Comparison of ENCODE assay signal across 9 mouse cellular contexts in genomic region chr11:117782705-117783034, GRCm38 (mm10). TPM values are rescaled to one million over a fixed set of nuclear protein-coding genes. Genes with fewer than 3 reads are reported as not detected.
A peak's percentile ranks its signal among the peaks of the same experiment; 100 is the strongest.
DNase-seq lines count a peak whose midpoint lies in the region; ATAC-seq and TF ChIP-seq lines count a peak whose summit lies in the region.
"Had no signal": no experiment of that assay in that cellular context is flagged by ENCODE, and none has a peak within 500 bp of the region (broad histone marks: within the 10 kb centered on the region; RNA-seq: fewer than 3 reads in every experiment).

No protein-coding gene starts in this region.

- no peaks in the 10 kb centered on the region for H3K9me3 ChIP-seq in heart, embryonic 14.5 days (ENCODE audit: control insufficient read depth, low read length)
- H3K9me3 ChIP-seq in ES-E14 (ENCODE audit: control insufficient read depth, insufficient read depth, low read depth, low read length): no peaks in the 10 kb centered on the region
- H3K9me3 ChIP-seq in hindbrain, embryonic 10.5 days: no peaks in the 10 kb centered on the region

- H3K79me2 ChIP-seq in macrophage (ENCODE audit: inconsistent target): no peaks in the 10 kb centered on the region

- in situ Hi-C loops in ES-E14 (cut with MboI; ENCODE audit: low sequenced_read_pairs in 2 of 2, unreplicated experiment in 2 of 2): no loop called here

- no peaks in the 10 kb centered on the region for H3K27me3 ChIP-seq in heart, embryonic 14.5 days (ENCODE audit: control insufficient read depth, insufficient read depth, low read length)
- H3K27me3 ChIP-seq in hindbrain, embryonic 10.5 days (ENCODE audit: insufficient read depth, poor library complexity, severe bottlenecking): peaks cover 73% of the 10 kb centered on the region

- H3K36me3 ChIP-seq in heart, embryonic 14.5 days (ENCODE audit: control insufficient read depth, insufficient read depth, low read length): peaks cover 9% of the 10 kb centered on the region
- H3K36me3 ChIP-seq in ES-E14 (ENCODE audit: control insufficient read depth, insufficient read depth, low read length, poor library complexity, severe bottlenecking): peaks cover 5% of the 10 kb centered on the region; the same call in 1 of the 2 replicates
- H3K36me3 ChIP-seq in hindbrain, embryonic 10.5 days: no peaks in the 10 kb centered on the region
- no peaks in the 10 kb centered on the region for H3K36me3 ChIP-seq in macrophage (ENCODE audit: inconsistent target)

- peak overlapping the region; percentile 100 for H3K4me2 ChIP-seq in heart, embryonic 14.5 days (ENCODE audit: low read length)

- H3K4me1 ChIP-seq in heart, embryonic 14.5 days (ENCODE audit: control insufficient read depth in 2 of 2, insufficient read depth in 2 of 2, low read length in 2 of 2): peaks cover 29 to 37% of the 10 kb centered on the region in 2 experiments
- H3K4me1 ChIP-seq in ES-E14 (ENCODE audit: control insufficient read depth in 2 of 2, insufficient read depth in 2 of 2, low read length in 2 of 2, poor library complexity in 1 of 2): peaks cover 8 to 33% of the 10 kb centered on the region in 2 experiments; a peak in 3 of 4 replicates
- peaks cover 62% of the 10 kb centered on the region for H3K4me1 ChIP-seq in hindbrain, embryonic 10.5 days (replicated peaks)

- 54% methylated on average over 9 of the region's 9 CpGs for WGBS in heart, embryonic 14.5 days
- 40% methylated on average over 9 of the region's 9 CpGs for WGBS in hindbrain, embryonic 10.5 days
- WGBS in macrophage (ENCODE audit: missing documents): 51% methylated on average over 9 of the region's 9 CpGs

- peak overlapping the region; percentile 44 to 60 for H3K4me3 ChIP-seq in heart, embryonic 14.5 days (ENCODE audit: control insufficient read depth in 1 of 2, insufficient read depth in 1 of 2, low read depth in 1 of 2, low read length in 2 of 2)
- H3K4me3 ChIP-seq in ES-E14 (ENCODE audit: insufficient read depth in 1 of 2, low read depth in 1 of 2, low read length in 2 of 2, poor library complexity in 1 of 2, severe bottlenecking in 1 of 2): peak overlapping the region; percentile 41 to 78
- H3K4me3 ChIP-seq in hindbrain, embryonic 10.5 days: peak overlapping the region; percentile 49
- peak overlapping the region; percentile 44 for H3K4me3 ChIP-seq in macrophage (ENCODE audit: inconsistent target)

- peak overlapping the region; percentile 68 for H3K9ac ChIP-seq in heart, embryonic 14.5 days (ENCODE audit: low read length)
- H3K9ac ChIP-seq in ES-E14 (ENCODE audit: insufficient read depth, low read depth, low read length, poor library complexity, severe bottlenecking): peak overlapping the region; percentile 64

- peak overlapping the region; percentile 65 to 94 for H3K27ac ChIP-seq in heart, embryonic 14.5 days (replicated peaks in 1 of 2; ENCODE audit: control insufficient read depth in 1 of 2, insufficient read depth in 1 of 2, low read depth in 2 of 2, low read length in 2 of 2)
- H3K27ac ChIP-seq in ES-E14 (ENCODE audit: insufficient read depth, low read depth, low read length, poor library complexity, severe bottlenecking): no peak overlapping the region
- peak overlapping the region; percentile 81 for H3K27ac ChIP-seq in hindbrain, embryonic 10.5 days
- H3K27ac ChIP-seq in macrophage: peak overlapping the region; percentile 98

- no peak for ATAC-seq in heart, embryonic 14.5 days (ENCODE audit: insufficient number of reproducible peaks, insufficient read depth, low FRiP score, low read depth)

- no peak for DNase-seq in heart, postnatal 4 days
- DNase-seq in ES-E14 (ENCODE audit: low read depth, low spot score): no peak
- DNase-seq in hindbrain, embryonic 10.5 days (ENCODE audit: low spot score): no peak
- no peak for DNase-seq in right cerebral cortex, adult 2 months (ENCODE audit: low spot score in 2 of 2)
- no peak for DNase-seq in layer of hippocampus, adult 8-10 months (ENCODE audit: low spot score in 2 of 2)
- DNase-seq in thymus, postnatal 25 days: no peak
- DNase-seq: cerebellum, adult 2 months had no signal

TF ChIP-seq in ES-E14, 5 proteins besides CTCF, POLR2A, EP300 and RAD21:
- TF ChIP-seq MAFK (IDR thresholded peaks at IDR 0.05; ENCODE audit: insufficient read depth, low read depth, low read length): no peak
- no peak for TF ChIP-seq ZC3H11A (IDR thresholded peaks at IDR 0.05; ENCODE audit: borderline replicate concordance, low read depth, low read length)
- no peak for TF ChIP-seq HCFC1 (IDR thresholded peaks at IDR 0.05; ENCODE audit: borderline replicate concordance, insufficient read depth, low read length)
- TF ChIP-seq CHD2 (IDR thresholded peaks at IDR 0.05; ENCODE audit: low read depth, low read length): no peak
- no peak for TF ChIP-seq ZNF384 (IDR thresholded peaks at IDR 0.05; ENCODE audit: low read depth, low read length)

RNA-seq across cellular contexts. Expression of gene Tmc6, which starts 0.7 kb away (rescaled TPM):
- polyA plus RNA-seq in heart, embryonic 14.5 days (2014; fragmentation: Nextera tagmentation; extraction: Ambion mirVana): 18.2 and 22.5 TPM in 2 replicates
- 10 to 100 TPM; 26.4 to 28.6 TPM for total RNA-seq in heart, postnatal 4 days (2021)
- 36.0 and 79.1 TPM in 2 replicates for total RNA-seq in ES-E14 (2012; rRNA removed)
- polyA plus RNA-seq in hindbrain, embryonic 10.5 days (2016; fragmentation: Nextera tagmentation; extraction: Ambion mirVana): 13.3 and 17.9 TPM in 2 replicates
- total RNA-seq in macrophage (2018; cell fraction: chromatin; rRNA removed): 10 to 100 TPM in 24 of 26 experiments, 1 to 10 TPM in 2; 8.5 to 80.6 (median 27.5) TPM
- 10 to 100 TPM in 14 of 26 experiments, 1 to 10 TPM in 12; 4.6 to 23.6 (median 10.7) TPM for total RNA-seq in macrophage (2018; cell fraction: cytosol; rRNA removed)
- 10 to 100 TPM in 20 of 26 experiments, 1 to 10 TPM in 6; 8.2 to 54.5 (median 17.3) TPM for total RNA-seq in macrophage (2018; cell fraction: nucleus; rRNA removed)
- 11.1 to 22.1 TPM (median 17.9 TPM) in 3 replicates for polyA plus RNA-seq in macrophage (2018)
- 10 to 100 TPM; 11.6 to 27.6 (median 16.2) TPM for total RNA-seq in layer of hippocampus, adult 8-10 months (2022)

RNA-seq across cellular contexts. Expression of gene Tmc8, which starts 0.8 kb away (rescaled TPM):
- 1.6 and 2.1 TPM in 2 replicates for polyA plus RNA-seq in heart, embryonic 14.5 days (2014; fragmentation: Nextera tagmentation; extraction: Ambion mirVana)
- total RNA-seq in heart, postnatal 4 days (2021): 1 to 10 TPM; 3.1 to 3.3 TPM
- 3.9 and 7.6 TPM in 2 replicates for total RNA-seq in ES-E14 (2012; rRNA removed)
- polyA plus RNA-seq in hindbrain, embryonic 10.5 days (2016; fragmentation: Nextera tagmentation; extraction: Ambion mirVana): 1.5 TPM in 2 replicates
- total RNA-seq in macrophage (2018; cell fraction: chromatin; rRNA removed): 10 to 100 TPM in 3 of 26 experiments, 1 to 10 TPM in 21, under 1 TPM in 2; 0.33 to 13.2 (median 2.9) TPM
- total RNA-seq in macrophage (2018; cell fraction: cytosol; rRNA removed): 1 to 10 TPM in 21 of 26 experiments, under 1 TPM in 5; 0.47 to 7.0 (median 2.4) TPM
- total RNA-seq in macrophage (2018; cell fraction: nucleus; rRNA removed): 10 to 100 TPM in 3 of 26 experiments, 1 to 10 TPM in 20, under 1 TPM in 3; 0.82 to 13.0 (median 3.1) TPM
- 3.2 to 4.9 TPM (median 4.8 TPM) in 3 replicates for polyA plus RNA-seq in macrophage (2018)
- 1 to 10 TPM in 2 of 4 experiments, under 1 TPM in 2; 0.52 to 1.5 (median 0.85) TPM for total RNA-seq in layer of hippocampus, adult 8-10 months (2022)

RNA-seq across cellular contexts. Expression of gene 6030468B19Rik, which starts 14.8 kb away (rescaled TPM):
- 0.19 and 0.44 TPM in 2 replicates for polyA plus RNA-seq in heart, embryonic 14.5 days (2014; fragmentation: Nextera tagmentation; extraction: Ambion mirVana)
- not detected for total RNA-seq in heart, postnatal 4 days (2021)
- not detected in 2 replicates for total RNA-seq in ES-E14 (2012; rRNA removed)
- 1.2 and 2.2 TPM in 2 replicates for polyA plus RNA-seq in hindbrain, embryonic 10.5 days (2016; fragmentation: Nextera tagmentation; extraction: Ambion mirVana)
- total RNA-seq in macrophage (2018; cell fraction: chromatin; rRNA removed): not detected
- total RNA-seq in macrophage (2018; cell fraction: cytosol; rRNA removed): not detected
- total RNA-seq in macrophage (2018; cell fraction: nucleus; rRNA removed): not detected
- polyA plus RNA-seq in macrophage (2018): not detected in 3 replicates
- total RNA-seq in layer of hippocampus, adult 8-10 months (2022): 1 to 10 TPM in 1 of 4 experiments, under 1 TPM in 2, not detected in 1; 0.61 to 1.2 (median 0.75) TPM
- polyA plus RNA-seq: cerebellum, adult 2 months had no signal

RNA-seq across cellular contexts. Expression of gene Gm20708, which starts 26.8 kb away (rescaled TPM):
- 0.71 and 1.0 TPM in 2 replicates for polyA plus RNA-seq in heart, embryonic 14.5 days (2014; fragmentation: Nextera tagmentation; extraction: Ambion mirVana)
- total RNA-seq in heart, postnatal 4 days (2021): 1 to 10 TPM; 2.7 to 3.5 TPM
- total RNA-seq in ES-E14 (2012; rRNA removed): 0.40 and 0.42 TPM in 2 replicates
- polyA plus RNA-seq in hindbrain, embryonic 10.5 days (2016; fragmentation: Nextera tagmentation; extraction: Ambion mirVana): 0.30 and 0.31 TPM in 2 replicates
- 10 to 100 TPM in 20 of 26 experiments, 1 to 10 TPM in 6; 2.7 to 18.9 (median 12.5) TPM for total RNA-seq in macrophage (2018; cell fraction: chromatin; rRNA removed)
- total RNA-seq in macrophage (2018; cell fraction: cytosol; rRNA removed): 1 to 10 TPM in 15 of 26 experiments, under 1 TPM in 11; 0.44 to 2.5 (median 1.1) TPM
- 10 to 100 TPM in 5 of 26 experiments, 1 to 10 TPM in 21; 1.1 to 15.8 (median 6.8) TPM for total RNA-seq in macrophage (2018; cell fraction: nucleus; rRNA removed)
- 0.79 to 1.5 TPM (median 1.5 TPM) in 3 replicates for polyA plus RNA-seq in macrophage (2018)
- total RNA-seq in layer of hippocampus, adult 8-10 months (2022): 1 to 10 TPM in 3 of 4 experiments, not detected in 1; 1.7 to 2.2 (median 1.9) TPM

RNA-seq across cellular contexts. Expression of gene Syngr2, which starts 26.8 kb away (rescaled TPM):
- polyA plus RNA-seq in heart, embryonic 14.5 days (2014; fragmentation: Nextera tagmentation; extraction: Ambion mirVana): 99.4 and 102 TPM in 2 replicates
- 10 to 100 TPM; 81.2 to 85.1 TPM for total RNA-seq in heart, postnatal 4 days (2021)
- 69.6 and 98.0 TPM in 2 replicates for total RNA-seq in ES-E14 (2012; rRNA removed)
- 33.7 and 42.3 TPM in 2 replicates for polyA plus RNA-seq in hindbrain, embryonic 10.5 days (2016; fragmentation: Nextera tagmentation; extraction: Ambion mirVana)
- total RNA-seq in macrophage (2018; cell fraction: chromatin; rRNA removed): 10 to 100 TPM; 31.8 to 86.4 (median 54.3) TPM
- total RNA-seq in macrophage (2018; cell fraction: cytosol; rRNA removed): 100 to 1,000 TPM; 120 to 182 (median 142) TPM
- 100 to 1,000 TPM in 14 of 26 experiments, 10 to 100 TPM in 12; 59.2 to 135 (median 103) TPM for total RNA-seq in macrophage (2018; cell fraction: nucleus; rRNA removed)
- 138 to 194 TPM (median 167 TPM) in 3 replicates for polyA plus RNA-seq in macrophage (2018)
- total RNA-seq in layer of hippocampus, adult 8-10 months (2022): 10 to 100 TPM; 11.4 to 33.5 (median 24.5) TPM
